Mouse (Mus musculus): Measurements from ENCODE around the gene Slc25a12.

GRCm38 (mm10) chr2:71291566-71291965 is 76.0 kb downstream of the Slc25a12 start:
- TF ChIP-seq REST (IDR thresholded peaks at IDR 0.05; ENCODE audit: insufficient read depth, insufficient read length) (no peak), POLR2A (IDR thresholded peaks at IDR 0.05; ENCODE audit: insufficient read length, low read depth) (no peak), MAX (IDR thresholded peaks at IDR 0.05; ENCODE audit: low read depth) (no peak), USF1 (IDR thresholded peaks at IDR 0.05; ENCODE audit: low read depth) (no peak), MYOG (IDR thresholded peaks at IDR 0.05; ENCODE audit: control insufficient read depth in 1 of 3, insufficient read depth in 1 of 3, insufficient read length in 2 of 3, low read depth in 2 of 3) (no peak)
